In the genomic region with DNA sequence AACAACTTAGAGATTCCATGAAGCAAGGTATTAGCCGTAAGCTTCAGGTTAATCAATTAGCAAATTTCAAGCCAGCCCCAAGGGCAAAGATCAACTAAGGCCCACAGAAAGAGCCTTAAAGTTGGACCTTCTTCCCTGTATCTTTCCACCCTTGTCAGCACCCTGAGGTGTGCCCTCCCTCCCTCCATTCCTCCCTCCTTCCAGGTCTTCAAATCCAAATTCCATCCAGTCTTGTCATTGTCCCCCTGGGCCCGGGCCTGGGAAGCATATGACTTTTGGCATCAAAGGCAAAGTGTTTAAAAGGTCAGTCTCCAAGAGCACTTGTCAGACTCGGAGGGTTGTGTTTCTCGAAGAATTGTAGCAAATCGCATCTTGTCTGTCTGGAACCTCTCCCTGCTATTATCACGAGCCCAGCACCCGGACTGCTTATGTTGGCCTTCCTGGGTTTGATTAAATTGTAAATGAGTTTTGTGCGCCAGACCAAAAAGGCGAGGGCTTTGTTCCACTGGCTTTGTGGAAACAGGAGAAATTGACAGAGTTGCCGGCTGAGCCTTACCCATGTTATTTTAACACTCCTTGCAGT, we compare ENCODE assay signal across 15 mouse cellular contexts. TPM values are rescaled to one million over a fixed set of nuclear protein-coding genes. Genes with fewer than 3 reads are reported as not detected.
DNase-seq lines count a peak whose midpoint lies in the region; ATAC-seq and TF ChIP-seq lines count a peak whose summit lies in the region.
"Had no signal": no experiment of that assay in that cellular context is flagged by ENCODE, and none has a peak within 500 bp of the region (broad histone marks: within the 10 kb centered on the region; RNA-seq: fewer than 3 reads in every experiment).

No protein-coding gene starts in this region.

- H3K4me3 ChIP-seq in heart, embryonic 10.5 days: no peak overlapping the region
- no peak overlapping the region for H3K4me3 ChIP-seq in liver, adult 2 months (ENCODE audit: insufficient read depth, low read depth, low read length)
- no peak overlapping the region for H3K4me3 ChIP-seq in liver, postnatal 0 days (ENCODE audit: low read depth, low read length)
- no peak overlapping the region for H3K4me3 ChIP-seq in heart, embryonic 14.5 days (ENCODE audit: control insufficient read depth in 1 of 2, insufficient read depth in 1 of 2, low read depth in 1 of 2, low read length in 2 of 2)
- H3K4me3 ChIP-seq: embryonic facial prominence, embryonic 12.5 days; intestine, embryonic 15.5 days; liver, embryonic 15.5 days had no signal

- H3K79me2 ChIP-seq in liver, adult 2 months (ENCODE audit: control insufficient read depth, insufficient read depth, low read length): peaks cover 17% of the 10 kb centered on the region; the same call in 1 of the 2 replicates

- peaks cover 49% of the 10 kb centered on the region for H3K4me1 ChIP-seq in heart, embryonic 10.5 days
- peaks cover 15% of the 10 kb centered on the region for H3K4me1 ChIP-seq in liver, adult 2 months (ENCODE audit: control insufficient read depth, insufficient read depth, low read length)
- H3K4me1 ChIP-seq in liver, postnatal 0 days (ENCODE audit: insufficient read depth): peaks cover 10% of the 10 kb centered on the region
- peaks cover 23 to 56% of the 10 kb centered on the region in 2 experiments for H3K4me1 ChIP-seq in heart, embryonic 14.5 days (ENCODE audit: control insufficient read depth in 2 of 2, insufficient read depth in 2 of 2, low read length in 2 of 2)

- H3K4me2 ChIP-seq in liver, postnatal 0 days (ENCODE audit: low read depth, low read length): no peak overlapping the region
- no peak overlapping the region for H3K4me2 ChIP-seq in heart, embryonic 14.5 days (ENCODE audit: low read length)
- H3K4me2 ChIP-seq: embryonic facial prominence, embryonic 12.5 days; intestine, embryonic 15.5 days; liver, embryonic 15.5 days had no signal

- 53% methylated on average over 10 of the region's 10 CpGs for WGBS in heart, embryonic 10.5 days
- WGBS in liver, adult 2 months: 70% methylated on average over 10 of the region's 10 CpGs
- WGBS in liver, postnatal 0 days (ENCODE audit: insufficient replicate concordance): 82% methylated on average over 10 of the region's 10 CpGs
- WGBS in heart, embryonic 14.5 days: 45% methylated on average over 10 of the region's 10 CpGs

- peak overlapping the region; percentile 49; the same call in 1 of the 2 replicates for H3K27ac ChIP-seq in heart, embryonic 10.5 days
- peak overlapping the region; percentile 38; the same call in 1 of the 2 replicates for H3K27ac ChIP-seq in liver, adult 2 months (replicated peaks; ENCODE audit: insufficient read depth, low read depth, low read length)
- H3K27ac ChIP-seq in liver, postnatal 0 days (ENCODE audit: low read depth): no peak overlapping the region
- H3K27ac ChIP-seq in heart, embryonic 14.5 days (replicated peaks in 1 of 2; ENCODE audit: control insufficient read depth in 1 of 2, insufficient read depth in 1 of 2, low read depth in 2 of 2, low read length in 2 of 2): peak overlapping the region; percentile 6 to 59
- H3K27ac ChIP-seq: embryonic facial prominence, embryonic 12.5 days; intestine, embryonic 15.5 days; liver, embryonic 15.5 days had no signal

- no peaks in the 10 kb centered on the region for H3K27me3 ChIP-seq in heart, embryonic 10.5 days (ENCODE audit: insufficient read depth, poor library complexity, severe bottlenecking)
- H3K27me3 ChIP-seq in liver, adult 2 months (ENCODE audit: control insufficient read depth, insufficient read depth, low read length): no peaks in the 10 kb centered on the region
- H3K27me3 ChIP-seq in liver, postnatal 0 days (ENCODE audit: insufficient read depth, low read length): no peaks in the 10 kb centered on the region
- H3K27me3 ChIP-seq in heart, embryonic 14.5 days (ENCODE audit: control insufficient read depth, insufficient read depth, low read length): no peaks in the 10 kb centered on the region
- H3K27me3 ChIP-seq: embryonic facial prominence, embryonic 12.5 days; intestine, embryonic 15.5 days; liver, embryonic 15.5 days had no signal

- TF ChIP-seq CTCF in liver, adult 2 months (IDR thresholded peaks at IDR 0.05; ENCODE audit: low read depth, low read length): no peak
- TF ChIP-seq CTCF in liver, postnatal 0 days (IDR thresholded peaks at IDR 0.05; ENCODE audit: low read depth): no peak

- TF ChIP-seq POLR2A in liver, adult 2 months (IDR thresholded peaks at IDR 0.05; ENCODE audit: extremely low read depth, insufficient read depth, low read length): no peak

- H3K9ac ChIP-seq in liver, adult 2 months (ENCODE audit: low read depth, low read length): no peak overlapping the region; the same call in 1 of the 2 replicates
- H3K9ac ChIP-seq in liver, postnatal 0 days (replicated peaks): no peak overlapping the region
- no peak overlapping the region for H3K9ac ChIP-seq in heart, embryonic 14.5 days (ENCODE audit: low read length)
- H3K9ac ChIP-seq: embryonic facial prominence, embryonic 12.5 days; intestine, embryonic 15.5 days; liver, embryonic 15.5 days had no signal

- H3K36me3 ChIP-seq in heart, embryonic 10.5 days: peaks cover 34% of the 10 kb centered on the region
- H3K36me3 ChIP-seq in liver, adult 2 months (ENCODE audit: control insufficient read depth, insufficient read depth, low read length): peaks cover 49% of the 10 kb centered on the region
- peaks cover 27% of the 10 kb centered on the region for H3K36me3 ChIP-seq in liver, postnatal 0 days (replicated peaks; ENCODE audit: insufficient read depth, low read length)
- H3K36me3 ChIP-seq in heart, embryonic 14.5 days (ENCODE audit: control insufficient read depth, insufficient read depth, low read length): peaks cover 46% of the 10 kb centered on the region

- no peak for ATAC-seq in liver, postnatal 0 days
- no peak for ATAC-seq in heart, embryonic 14.5 days (ENCODE audit: insufficient number of reproducible peaks, insufficient read depth, low FRiP score, low read depth)
- ATAC-seq: intestine, embryonic 15.5 days had no signal

- H3K9me3 ChIP-seq in heart, embryonic 10.5 days: no peaks in the 10 kb centered on the region
- H3K9me3 ChIP-seq in liver, postnatal 0 days (ENCODE audit: low read length): no peaks in the 10 kb centered on the region
- H3K9me3 ChIP-seq in heart, embryonic 14.5 days (ENCODE audit: control insufficient read depth, low read length): no peaks in the 10 kb centered on the region
- H3K9me3 ChIP-seq: embryonic facial prominence, embryonic 12.5 days; intestine, embryonic 15.5 days; liver, embryonic 15.5 days had no signal

- no peak for DNase-seq in heart, embryonic 10.5 days (ENCODE audit: low spot score)
- no peak for DNase-seq in heart, postnatal 4 days
- no peak for DNase-seq in liver, adult 2 months (ENCODE audit: extremely low read depth, low read depth, low spot score)
- DNase-seq in liver, postnatal 0 days: no peak
- peak; percentile 63 for DNase-seq in kidney, postnatal 14 days
- no peak for DNase-seq in thymus, postnatal 14 days
- no peak for DNase-seq in adrenal gland, postnatal 4 days (ENCODE audit: low spot score in 2 of 2)
- DNase-seq: adrenal gland, adult 8-10 months; left cerebral cortex, postnatal 4 days; lung, postnatal 4 days had no signal

- TF ChIP-seq EP300 in liver, postnatal 0 days (IDR thresholded peaks at IDR 0.05; ENCODE audit: low read depth): no peak

RNA-seq across cellular contexts. Expression of gene A930033H14Rik, which starts 55.3 kb away (rescaled TPM):
- 1.7 and 1.9 TPM in 2 replicates for polyA plus RNA-seq in heart, embryonic 10.5 days (2016; fragmentation: Nextera tagmentation; extraction: Ambion mirVana)
- 1 to 10 TPM; 6.0 to 6.6 TPM for total RNA-seq in heart, postnatal 4 days (2021)
- total RNA-seq in liver, adult 2 months (2014; rRNA removed): 4.6 and 5.9 TPM in 2 replicates
- polyA plus RNA-seq in liver, adult 2 months (2012; rRNA removed): 0.26 and 0.50 TPM in 2 replicates
- polyA plus RNA-seq in liver, postnatal 0 days (2015; fragmentation: Nextera tagmentation; extraction: Ambion mirVana): 0.89 and 1.2 TPM in 2 replicates
- 2.4 and 2.6 TPM in 2 replicates for polyA plus RNA-seq in heart, embryonic 14.5 days (2014; fragmentation: Nextera tagmentation; extraction: Ambion mirVana)
- total RNA-seq in adrenal gland, postnatal 4 days (2021): 1 to 10 TPM; 6.6 to 7.7 TPM
- total RNA-seq: neutrophil, adult 5-6 weeks had no signal
